Mouse (Mus musculus) lung, postnatal 10 days (tissue): ENCODE measurements around the gene Pms1.
"Not testable (repeated sequence)": the region's sequence is repeated elsewhere in the genome, so short reads cannot be mapped to it uniquely, and the experiment has no call there.

Source experiments
- DNase-seq: peaks from one replicate; pipeline ENCODE4 v3.0.0; 2021

Gene Pms1

DNA sequence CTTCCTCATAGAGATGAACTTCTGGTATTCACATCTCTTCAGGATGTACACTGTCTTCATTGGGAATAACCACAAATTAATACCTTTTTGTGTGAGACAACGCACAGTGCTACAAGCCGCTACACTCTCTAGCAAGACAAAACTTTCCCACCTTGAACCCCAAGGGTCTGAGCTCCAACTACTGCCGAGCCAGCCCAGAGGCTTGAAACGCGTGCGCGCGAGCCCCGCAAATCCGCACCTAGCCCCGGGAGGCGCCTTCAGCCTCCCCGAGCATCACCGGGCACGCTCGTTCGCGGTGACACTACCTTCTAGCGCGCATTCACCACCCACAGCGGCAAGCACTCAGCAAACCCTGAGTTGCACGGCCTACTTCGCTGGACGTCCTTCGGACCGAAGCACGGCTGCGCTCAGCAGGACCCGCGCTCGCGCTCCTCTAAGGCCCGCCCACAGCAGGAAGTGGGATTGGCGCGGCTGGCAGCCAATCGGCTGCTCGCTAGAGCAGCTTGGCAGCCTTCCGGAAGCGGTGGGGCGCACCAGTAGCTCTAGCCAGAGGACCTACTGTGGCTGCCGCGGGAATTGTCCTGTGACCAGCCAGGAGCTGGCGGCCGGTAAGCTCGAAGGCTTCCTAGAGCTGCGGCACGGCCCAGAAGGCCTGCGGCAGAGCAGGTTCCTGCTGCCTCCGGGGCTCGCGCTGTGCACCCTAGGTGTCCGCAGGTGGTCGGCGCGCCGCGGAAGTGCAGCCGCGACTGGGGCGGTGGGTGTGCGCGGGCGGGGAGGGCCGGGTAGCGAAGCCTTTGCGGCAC lies at the start of gene Pms1, which contains the start of the genes Ormdl1 and Gm28778:
Gene Pms1, minus strand, starts transcription at position 438 of the 803 bp plus-strand sequence.
Gene Ormdl1, plus strand, starts transcription at position 515 of the 803 bp plus-strand sequence.
Gene Gm28778, plus strand, starts transcription at position 531 of the 803 bp plus-strand sequence.
- DNase-seq, result peak; percentile 96

- no peak for DNase-seq
Measured at GRCm38 (mm10) chr1:53341071-53341470, 44.3 kb upstream of the Pms1 start.

- not testable (repeated sequence) for DNase-seq
Measured at GRCm38 (mm10) chr1:53337403-53337802, 40.6 kb upstream of the Pms1 start.

GRCm38 (mm10) chr1:53335465-53335864 lies 38.6 kb upstream of the Pms1 start:
- DNase-seq, result no peak

GRCm38 (mm10) chr1:53333527-53333926 lies 36.7 kb upstream of the Pms1 start:
- DNase-seq, result not testable (repeated sequence)

DNA sequence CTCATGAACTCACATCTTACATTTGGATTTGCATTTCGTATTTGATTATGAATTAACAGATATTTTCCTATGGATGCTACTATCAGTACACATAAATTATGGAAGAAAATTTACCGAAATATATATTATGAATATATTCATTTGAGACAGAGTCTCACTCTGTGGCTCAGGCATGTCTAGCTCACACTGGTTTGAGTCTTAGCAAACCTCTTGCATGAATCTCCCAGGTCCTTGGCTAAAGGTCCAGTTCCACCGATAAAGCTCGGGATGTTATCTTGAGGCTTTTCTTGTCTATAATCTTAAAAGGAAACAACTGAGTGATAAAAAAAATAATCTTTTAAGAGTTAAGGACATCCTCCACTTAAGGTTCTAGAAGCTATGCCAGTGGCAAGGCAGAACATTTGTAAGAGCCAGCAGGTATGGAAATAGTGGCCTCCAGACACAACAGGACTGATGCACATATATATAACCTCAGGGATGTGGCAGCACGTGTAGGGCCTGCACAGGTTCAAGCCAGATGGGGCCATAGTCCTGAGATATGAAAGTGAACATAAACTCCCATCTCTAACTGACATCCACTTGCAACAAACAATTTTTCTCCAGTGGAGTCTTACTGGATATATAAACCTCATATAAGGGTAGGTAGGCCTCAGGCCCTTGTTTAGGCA lies 28.1 kb upstream of the Pms1 start:
- no peak for DNase-seq

- no peak for DNase-seq
Measured at GRCm38 (mm10) chr1:53324277-53324676, 27.5 kb upstream of the Pms1 start.

GRCm38 (mm10) chr1:53323254-53323653 lies 26.4 kb upstream of the Pms1 start:
- no peak for DNase-seq

DNA sequence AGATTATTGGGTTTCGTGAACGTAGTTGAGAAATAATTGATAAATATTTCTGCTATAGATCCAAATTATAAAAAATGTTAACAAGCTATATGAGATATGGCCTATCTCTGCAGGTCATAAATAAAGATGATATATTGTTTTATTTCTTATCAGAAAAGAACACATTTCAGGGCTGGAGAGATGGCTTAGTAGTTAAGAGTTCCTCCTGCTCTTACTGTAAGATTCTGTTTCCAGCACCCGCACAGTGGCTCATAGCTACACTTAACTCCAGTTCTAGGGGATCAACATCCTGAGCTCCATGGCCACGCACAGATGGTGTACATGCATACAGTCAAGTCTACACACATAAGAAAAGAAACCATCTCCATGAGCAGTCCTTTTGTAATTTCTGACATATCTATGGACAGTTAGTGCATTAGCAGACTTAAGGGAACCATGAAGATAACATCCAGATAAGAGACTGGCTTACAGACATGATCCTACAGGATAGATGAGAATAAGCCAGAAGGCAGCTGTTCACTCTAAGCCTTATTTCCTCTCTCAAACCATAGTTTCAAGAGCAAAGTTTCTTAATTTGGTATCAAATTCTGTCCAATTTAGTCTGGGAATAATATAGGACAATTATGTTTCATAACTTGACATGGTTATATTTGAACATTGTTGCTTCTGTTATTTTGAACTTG lies 25.0 kb upstream of the Pms1 start:
- DNase-seq, result no peak

DNA sequence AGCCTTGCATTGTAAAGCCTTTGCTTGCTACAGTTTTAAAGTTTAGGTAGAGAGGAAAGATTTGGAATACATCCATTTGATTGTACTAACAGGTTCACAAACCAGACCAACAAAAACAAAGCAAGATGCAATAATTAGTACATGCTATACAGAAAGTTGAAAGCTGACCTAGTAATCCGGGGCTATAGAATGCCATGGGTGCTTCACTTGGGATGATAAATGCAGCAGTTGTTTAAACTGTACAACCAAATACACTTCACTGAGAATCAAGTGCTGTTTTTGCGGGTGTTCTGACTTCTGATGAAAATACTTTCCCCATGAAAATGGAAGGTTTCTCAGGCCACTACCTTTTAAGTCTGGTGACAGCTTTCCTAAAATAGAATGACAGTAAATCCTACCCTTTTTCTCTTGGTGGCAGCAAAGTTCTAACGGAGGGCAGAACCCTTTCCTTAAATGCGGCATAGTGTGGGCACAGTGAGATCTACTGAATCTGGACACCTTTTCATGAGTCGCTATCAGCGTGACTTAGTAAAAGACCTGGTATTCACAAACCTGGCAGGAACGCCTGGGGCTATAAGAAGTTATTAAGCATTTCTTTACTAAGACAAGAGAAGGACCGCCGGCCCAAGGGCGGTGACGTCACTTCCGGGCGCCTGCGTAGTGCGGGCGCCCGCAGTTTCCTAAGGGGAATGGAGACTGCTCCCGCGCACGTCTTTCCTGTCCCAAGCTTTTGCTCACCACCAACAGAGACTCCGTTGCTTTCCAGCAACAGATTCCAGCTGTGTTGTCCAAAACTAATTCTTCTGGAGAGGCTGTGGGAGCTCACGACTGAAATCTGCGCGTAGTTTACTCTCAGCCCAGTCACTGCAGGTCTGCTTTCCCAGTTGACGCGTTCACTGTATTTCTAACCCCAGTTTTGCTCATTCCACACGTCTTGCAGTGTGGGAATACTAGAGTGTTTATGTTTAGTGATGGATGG lies 16.5 kb upstream of the Pms1 start, which contains the start of gene Osgepl1:
Gene Osgepl1, plus strand, starts transcription at position 636 of the 979 bp plus-strand sequence.
- DNase-seq, result peak; percentile 87

GRCm38 (mm10) chr1:53300506-53300905 lies 3.7 kb upstream of the Pms1 start:
- no peak for DNase-seq

DNA sequence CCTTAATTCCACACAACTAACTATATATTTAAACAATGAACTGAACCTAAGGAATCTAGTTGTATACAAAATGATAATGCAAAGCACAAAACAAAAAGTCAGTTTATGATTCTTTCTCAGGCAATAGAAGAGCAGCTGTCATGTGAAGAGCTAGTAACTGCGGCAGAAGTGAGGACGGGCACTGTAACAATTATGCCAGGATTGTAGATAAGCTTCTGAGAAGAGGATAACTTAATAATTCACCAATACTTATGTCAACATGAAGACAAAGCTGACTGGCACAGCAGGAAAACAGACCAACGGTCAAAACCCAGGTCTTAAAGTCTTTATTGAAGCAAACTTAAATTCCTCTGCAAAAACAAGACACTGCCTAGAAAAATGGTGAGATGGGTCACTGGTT lies 5.6 kb downstream of the Pms1 start:
- no peak for DNase-seq

DNA sequence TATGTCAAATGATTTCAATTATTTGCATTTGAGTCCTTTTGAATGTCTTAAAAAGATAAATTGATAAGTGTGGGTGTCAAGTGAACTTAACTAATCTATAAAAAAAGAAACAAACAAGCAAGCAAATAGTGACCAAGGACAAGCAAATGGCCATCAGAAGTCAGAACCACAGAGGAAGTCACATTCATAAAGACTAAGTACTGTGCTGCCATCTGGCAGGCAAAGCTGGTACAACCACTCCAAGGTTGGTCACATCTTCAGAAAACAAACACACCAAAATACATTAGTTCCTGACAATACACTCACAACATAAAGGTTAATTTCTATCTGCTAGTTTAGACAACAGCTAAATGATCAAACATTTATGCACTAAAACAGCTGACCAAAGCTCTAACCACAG lies 24.2 kb downstream of the Pms1 start:
- DNase-seq, result peak; percentile 33

DNA sequence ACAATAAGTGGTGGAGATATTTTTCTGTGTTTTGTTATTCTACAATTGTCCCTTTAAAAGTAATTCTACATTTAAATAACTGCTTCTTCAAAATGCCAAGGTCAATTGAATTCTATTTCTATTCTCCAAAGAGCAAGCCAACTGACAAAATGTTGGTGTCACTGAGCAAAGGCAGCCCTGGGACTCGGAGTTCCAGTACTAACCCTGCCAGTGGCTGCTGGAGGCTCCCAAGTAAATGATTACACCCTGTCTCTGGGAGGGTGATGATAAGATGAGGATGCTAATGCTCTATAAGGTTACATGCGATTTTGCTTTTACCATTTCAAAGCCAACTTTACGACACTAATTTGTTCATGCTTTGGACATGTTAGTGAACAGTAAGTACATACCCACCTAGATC lies 26.9 kb downstream of the Pms1 start:
- DNase-seq, result no peak

DNA sequence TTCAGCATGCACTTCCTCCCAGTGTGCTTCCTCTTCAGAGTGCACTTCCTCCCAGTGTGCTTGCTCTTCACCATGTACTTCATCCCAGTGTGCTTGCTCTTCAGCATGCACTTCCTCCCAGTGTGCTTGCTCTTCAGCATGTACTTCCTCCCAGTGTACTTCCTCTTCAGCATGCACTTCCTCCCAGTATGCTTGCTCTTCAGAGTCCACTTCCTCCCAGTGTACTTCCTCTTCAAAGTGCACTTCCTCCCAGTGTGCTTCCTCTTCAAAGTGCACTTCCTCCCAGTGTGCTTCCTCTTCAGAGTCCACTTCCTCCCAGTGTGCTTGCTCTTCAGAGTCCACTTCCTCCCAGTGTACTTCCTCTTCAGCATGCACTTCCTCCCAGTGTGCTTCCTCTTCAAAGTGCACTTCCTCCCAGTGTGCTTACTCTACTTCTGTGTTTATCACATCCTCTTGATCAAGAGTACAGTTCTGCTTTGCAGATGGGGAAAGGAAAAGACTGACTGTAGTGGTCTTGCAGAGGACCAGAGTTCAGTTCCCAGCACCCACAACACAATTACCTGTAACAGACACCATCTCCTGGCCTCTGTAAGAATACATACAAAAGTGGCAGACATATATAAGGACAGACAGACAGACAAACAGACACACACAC lies 31.7 kb downstream of the Pms1 start:
- not testable (repeated sequence) for DNase-seq

- no peak for DNase-seq
Measured at GRCm38 (mm10) chr1:53226063-53226462, 70.8 kb downstream of the Pms1 start.

DNA sequence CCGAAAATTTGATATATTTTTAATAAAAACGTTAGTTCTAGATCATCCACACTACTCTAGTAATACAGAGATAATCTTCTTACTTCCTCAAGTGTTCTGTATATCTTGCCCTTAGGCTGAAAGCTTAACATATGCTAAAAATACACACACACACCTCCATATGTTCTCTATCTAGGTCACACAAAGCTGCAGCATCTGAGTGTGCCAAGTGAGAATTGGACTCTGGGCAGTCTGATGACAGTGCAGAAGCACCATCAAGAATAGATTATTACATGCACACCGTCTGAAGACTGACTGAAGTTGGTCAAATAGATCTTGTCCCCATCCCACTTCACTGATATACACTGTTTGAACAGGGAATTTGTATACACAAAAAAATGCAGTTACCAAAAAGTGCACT lies 71.2 kb downstream of the Pms1 start:
- DNase-seq, result no peak

DNA sequence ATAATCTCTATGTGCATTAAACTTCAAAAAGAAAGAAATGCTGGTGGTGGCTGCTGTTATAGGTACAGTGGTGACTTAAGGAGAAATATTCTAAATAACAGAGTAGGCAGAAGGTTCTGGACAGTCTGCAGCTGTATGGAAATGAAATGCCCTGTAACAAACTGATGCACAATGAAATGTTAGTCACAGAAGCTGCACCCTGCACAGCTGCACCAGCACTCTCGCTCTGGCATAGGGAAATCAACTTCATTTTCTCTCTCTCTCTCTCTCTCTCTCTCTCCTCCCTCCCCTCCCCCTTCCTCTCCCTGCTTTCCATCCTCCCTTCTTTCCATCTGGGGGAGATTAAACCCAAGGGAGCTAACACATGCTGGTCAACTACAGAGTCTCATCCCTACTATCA lies 72.0 kb downstream of the Pms1 start:
- no peak for DNase-seq

DNA sequence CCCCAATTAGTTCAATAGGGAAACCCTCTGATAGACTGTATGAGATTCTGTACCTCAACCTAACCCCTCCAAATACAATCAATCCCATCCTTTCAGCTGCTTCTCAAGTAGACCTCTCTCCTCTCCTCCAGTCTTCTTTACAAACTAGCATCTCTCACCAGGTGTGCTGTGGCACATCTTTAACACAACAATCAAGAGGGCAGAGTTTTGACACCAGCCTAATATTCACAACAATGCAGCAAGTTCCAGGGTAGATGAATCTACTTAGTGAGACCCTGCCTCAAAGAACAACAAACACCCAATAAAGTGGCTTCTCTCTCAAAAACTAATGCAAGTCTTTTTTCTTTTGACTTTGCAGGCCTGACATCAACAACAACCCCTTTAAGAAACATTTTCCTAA lies 86.7 kb downstream of the Pms1 start:
- no peak for DNase-seq

DNA sequence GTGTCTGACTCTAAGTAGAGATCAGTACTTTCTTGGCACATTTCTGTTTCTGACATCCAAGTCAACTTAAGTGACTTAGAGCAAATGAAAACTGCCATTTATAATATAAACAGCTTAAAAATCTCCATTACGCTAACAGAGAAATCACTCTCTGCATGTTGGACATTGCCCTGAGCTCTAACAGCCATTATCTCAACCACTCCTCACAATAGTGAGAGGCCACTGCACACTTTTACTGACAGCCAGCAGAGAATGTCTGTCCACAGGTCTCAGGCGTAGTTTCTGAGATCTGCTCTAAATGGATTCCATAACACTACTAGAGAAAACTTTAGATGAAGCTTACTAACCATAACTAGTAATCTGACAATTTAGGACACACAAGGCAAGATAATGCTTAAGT lies 92.9 kb downstream of the Pms1 start:
- no peak for DNase-seq

GRCm38 (mm10) chr1:53201630-53202199 lies 95.1 kb downstream of the Pms1 start:
- DNase-seq, result no peak
